Mouse (Mus musculus) embryo, embryonic 9.5 days (tissue): ENCODE data around the gene Gm30737.
"Not testable (repeated sequence)": the region's sequence is repeated elsewhere in the genome, so short reads cannot be mapped to it uniquely, and the experiment has no call there.

Source experiments
- DNase-seq: peaks from one replicate; pipeline ENCODE4 v3.0.0-alpha.2; 2017; ENCODE audit errors: extremely low spot score

Gene Gm30737

DNA sequence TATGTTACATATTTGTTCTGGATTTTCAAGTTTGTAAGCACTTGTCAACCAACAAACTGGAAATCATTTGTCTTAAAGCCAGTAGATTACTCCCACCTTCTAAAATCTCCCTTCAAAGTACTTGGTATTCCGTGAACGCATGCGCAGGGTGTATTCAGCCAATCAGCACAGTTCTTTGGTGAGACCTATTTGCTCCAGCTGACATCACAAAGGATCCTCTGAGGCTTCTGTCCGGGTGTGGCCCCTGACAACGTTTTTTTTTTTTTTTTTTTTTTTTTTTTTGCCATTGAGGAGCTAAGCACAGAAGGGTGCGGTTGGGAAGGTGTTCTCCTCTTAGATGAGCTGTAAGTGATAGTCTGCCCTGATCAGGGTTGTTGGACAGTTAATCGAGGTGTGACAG lies at the start of gene Gm30737:
Gene Gm30737 (plus strand): TSS at position 301 of the 400 bp plus-strand sequence.
- DNase-seq = not testable (repeated sequence)
